Mouse (Mus musculus) cerebellum, postnatal 36 days (tissue): ENCODE measurements around the gene Clic3.
"Not testable (repeated sequence)": the region's sequence is repeated elsewhere in the genome, so short reads cannot be mapped to it uniquely, and the experiment has no call there.

Experiments
- DNase-seq, 2 experiments: peaks; one replicate each; pipeline ENCODE4 v3.0.0; 2021 to 2022; ENCODE audit warnings: mixed read lengths in 2 of 2

Gene Clic3

GRCm38 (mm10) chr2:25456205-25456953 lies at the start of gene Clic3:
Gene Clic3 (plus strand): TSS chr2:25456838.
- DNase-seq: no peak

- DNase-seq: no peak
Measured at GRCm38 (mm10) chr2:25408908-25409307, 47.7 kb upstream of the Clic3 start.

- DNase-seq: not testable (repeated sequence)
Measured at GRCm38 (mm10) chr2:25413436-25413835, 43.2 kb upstream of the Clic3 start.

- DNase-seq: peak in 1 of 2 experiments; percentile 22
Measured at GRCm38 (mm10) chr2:25417426-25417825, 39.2 kb upstream of the Clic3 start.

GRCm38 (mm10) chr2:25421896-25422295 lies 34.7 kb upstream of the Clic3 start:
- peak; percentile 61 to 64 for DNase-seq

GRCm38 (mm10) chr2:25422587-25423410 lies 33.8 kb upstream of the Clic3 start, which contains the start of gene Fut7:
Gene Fut7 (plus strand): TSS chr2:25423267.
- peak in 1 of 2 experiments; percentile 20 for DNase-seq

- no peak for DNase-seq
Measured at GRCm38 (mm10) chr2:25423626-25424025, 33.0 kb upstream of the Clic3 start.

- peak; percentile 55 to 58 for DNase-seq
Measured at GRCm38 (mm10) chr2:25425481-25425880, 31.2 kb upstream of the Clic3 start.

- DNase-seq: peak; percentile 85 to 87
Measured at GRCm38 (mm10) chr2:25426721-25427191, 29.9 kb upstream of the Clic3 start.

- no peak for DNase-seq
Measured at GRCm38 (mm10) chr2:25427256-25427655, 29.4 kb upstream of the Clic3 start.

- DNase-seq: peak; percentile 97 to 98
Measured at GRCm38 (mm10) chr2:25428442-25429236, 28.0 kb upstream of the Clic3 start, which contains the start of gene Abca2. Gene Abca2 (plus strand): TSS chr2:25428703.

GRCm38 (mm10) chr2:25429435-25430180 lies 27.0 kb upstream of the Clic3 start:
- DNase-seq: peak; percentile 72 to 75

GRCm38 (mm10) chr2:25430395-25431233 lies 26.0 kb upstream of the Clic3 start:
- peak in 1 of 2 experiments; percentile 33 for DNase-seq

- no peak for DNase-seq
Measured at GRCm38 (mm10) chr2:25431308-25431855, 25.3 kb upstream of the Clic3 start.

GRCm38 (mm10) chr2:25432326-25433098 lies 24.1 kb upstream of the Clic3 start:
- no peak for DNase-seq

- no peak for DNase-seq
Measured at GRCm38 (mm10) chr2:25433101-25433500, 23.5 kb upstream of the Clic3 start.

- DNase-seq: peak; percentile 94 to 96
Measured at GRCm38 (mm10) chr2:25434292-25434691, 22.3 kb upstream of the Clic3 start.

GRCm38 (mm10) chr2:25436286-25436820 lies 20.3 kb upstream of the Clic3 start:
- no peak for DNase-seq

- no peak for DNase-seq
Measured at GRCm38 (mm10) chr2:25441067-25441466, 15.6 kb upstream of the Clic3 start.
